Mouse (Mus musculus): ENCODE measurements at regions not wholly inside any gene's neighbourhood (a gene's known extent, or its start where the extent isn't known, plus 50 kb on each side); places are given as distances from the start of the nearest gene placed in this dataset.

DNA sequence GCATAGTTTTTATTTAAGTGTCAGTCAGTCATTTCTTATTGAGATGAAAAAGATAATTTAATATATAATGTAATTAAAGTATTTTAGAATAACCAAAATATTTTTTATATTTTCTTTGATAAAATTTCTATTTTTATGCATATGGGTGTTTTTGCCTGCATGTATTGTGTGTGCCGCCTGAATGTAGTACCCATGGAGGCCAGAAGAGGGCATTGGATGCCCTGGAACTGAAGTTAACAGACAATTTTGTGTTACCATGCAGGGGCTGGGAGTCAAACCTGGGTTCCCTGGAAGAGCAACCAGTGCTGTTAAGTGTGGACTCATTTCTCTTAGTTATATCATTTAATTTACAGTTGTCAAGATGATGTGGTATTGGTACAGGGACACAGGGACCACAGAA is 240.0 kb upstream of the Mtpn start:
- intact Hi-C loops (cut with DNase I), result no loop called here
- no peak overlapping the region for H3K4me3 ChIP-seq
- DNase-seq, result no peak

DNA sequence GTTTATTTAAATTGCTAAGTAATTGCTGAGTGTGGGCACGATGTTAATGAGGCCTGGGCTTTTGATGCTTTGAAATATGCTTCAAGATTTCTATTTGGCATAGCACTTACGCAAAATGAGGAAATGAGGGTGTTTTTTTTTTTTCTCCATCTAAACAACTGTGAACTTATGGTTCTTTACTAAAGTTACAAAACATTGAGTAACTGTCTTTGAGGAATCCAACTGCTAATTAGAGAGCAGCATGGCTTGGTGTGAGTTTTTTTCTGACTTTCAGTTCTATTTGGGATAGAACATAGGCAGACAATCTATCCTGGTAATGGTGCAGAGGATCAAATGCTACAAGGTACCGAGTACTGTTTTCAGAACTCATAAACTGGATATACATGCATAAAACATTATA is 231.2 kb upstream of the Mtpn start:
- Histone ChIP-seq H3K27ac (no peak overlapping the region), H3K4me3 (no peak overlapping the region)
- DNase-seq, result no peak
- no peak for TF ChIP-seq CTCF (IDR thresholded peaks at IDR 0.05)
- intact Hi-C loops (cut with DNase I), result no loop called here

More for the DNA sequence above, 240.0 kb upstream of the Mtpn start:
- H3K27ac ChIP-seq, result no peak overlapping the region
- no peak for TF ChIP-seq CTCF (IDR thresholded peaks at IDR 0.05)

DNA sequence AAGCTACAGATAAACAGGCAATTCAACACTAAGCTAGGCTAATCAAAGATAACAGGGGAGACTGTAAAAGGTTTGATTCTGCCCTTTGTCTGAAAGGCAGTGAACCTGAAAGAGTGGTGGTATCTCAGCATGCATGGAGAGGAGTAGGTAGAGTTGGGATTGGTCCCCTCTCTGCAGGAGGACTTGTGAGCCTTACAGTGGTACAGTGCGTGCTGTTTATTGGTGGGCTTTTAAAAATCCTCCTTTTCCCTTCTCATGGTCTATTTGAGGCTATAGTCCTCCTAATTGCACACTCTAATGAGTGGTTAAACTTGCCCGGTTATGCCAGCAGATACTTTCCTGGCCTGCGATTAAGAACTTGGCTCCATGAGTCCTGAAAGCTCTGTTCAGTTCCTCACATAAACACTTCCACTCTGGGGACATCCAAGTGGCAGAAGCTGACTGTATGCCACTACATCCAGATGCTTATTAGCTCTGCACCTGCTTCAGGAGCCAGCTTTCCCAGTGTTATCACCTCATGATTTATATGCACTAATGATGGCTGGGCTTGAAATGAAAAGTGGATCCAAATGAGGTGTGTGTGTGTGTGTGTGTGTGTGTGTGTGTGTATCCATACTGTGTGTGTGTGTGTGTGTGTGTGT is 220.0 kb upstream of the Mtpn start:
- Histone ChIP-seq H3K4me3 (no peak overlapping the region), H3K27ac (no peak overlapping the region)
- no peak for TF ChIP-seq CTCF (IDR thresholded peaks at IDR 0.05)
- intact Hi-C loops (cut with DNase I), result no loop called here
- no peak for DNase-seq

DNA sequence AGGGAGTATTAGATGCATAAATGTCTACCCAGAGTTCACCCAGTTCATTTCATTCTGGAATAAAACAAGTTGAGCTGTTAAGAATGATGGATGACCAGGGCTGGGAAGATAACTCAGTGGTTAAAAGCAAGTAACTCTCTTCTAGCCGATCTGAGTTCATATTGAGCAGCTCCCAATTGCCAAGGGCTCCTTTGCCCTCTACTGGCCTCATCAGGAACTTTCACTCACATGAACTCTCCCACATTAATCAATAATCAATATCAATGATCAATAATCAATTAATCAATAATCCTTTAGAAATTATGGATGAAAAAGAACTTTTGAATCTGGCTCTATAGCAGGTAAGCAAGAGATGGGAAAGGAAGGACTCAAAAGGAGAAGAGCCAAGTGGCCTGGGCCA is 206.3 kb upstream of the Mtpn start:
- no peak for TF ChIP-seq CTCF (IDR thresholded peaks at IDR 0.05)
- intact Hi-C loops (cut with DNase I), result no loop called here

DNA sequence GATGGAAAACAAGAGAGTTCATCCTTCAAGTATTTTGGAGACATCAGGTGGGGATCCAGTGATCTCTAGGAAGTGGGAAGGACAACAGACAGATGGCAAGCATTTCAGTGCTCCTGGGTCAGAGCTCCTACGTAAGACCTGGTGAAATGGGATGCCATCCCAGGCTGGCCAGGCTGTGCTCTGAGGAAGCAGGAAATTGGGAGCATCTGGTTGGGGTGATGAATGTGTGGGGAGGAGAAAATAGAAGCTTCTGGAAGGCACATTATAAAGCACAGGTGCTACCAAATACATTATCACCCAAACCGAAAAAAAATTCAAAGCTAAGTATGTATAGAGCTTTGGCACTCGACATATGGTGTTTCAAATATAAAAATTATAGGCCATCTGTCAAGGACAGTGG is 165.9 kb upstream of the Mtpn start:
- no peak for DNase-seq
- Histone ChIP-seq H3K27ac (no peak overlapping the region), H3K4me3 (no peak overlapping the region)
- TF ChIP-seq CTCF (IDR thresholded peaks at IDR 0.05), result no peak
- intact Hi-C loops (cut with DNase I), result no loop called here

More for the DNA sequence above, 206.3 kb upstream of the Mtpn start:
- DNase-seq, result no peak
- Histone ChIP-seq H3K4me3 (no peak overlapping the region), H3K27ac (no peak overlapping the region)

DNA sequence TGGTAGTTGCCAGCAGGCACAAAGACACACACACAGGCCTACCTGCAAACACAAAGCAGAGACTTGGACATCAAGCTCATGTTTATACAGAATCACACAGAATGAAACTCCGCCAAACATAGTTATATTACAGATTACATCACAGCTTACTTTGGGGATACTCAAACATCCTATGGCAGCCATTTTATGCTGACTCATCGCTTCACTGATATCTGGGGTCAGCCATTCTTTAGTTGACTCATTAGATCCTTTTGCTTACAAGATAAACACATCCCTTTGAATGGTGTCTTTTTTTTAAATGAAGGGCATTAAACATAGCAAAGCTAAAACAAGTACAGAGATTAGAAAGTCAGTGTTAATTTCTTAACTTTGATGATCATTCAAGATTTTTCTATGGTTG is 127.4 kb upstream of the Mtpn start:
- intact Hi-C loops (cut with DNase I), result no loop called here
- TF ChIP-seq CTCF (IDR thresholded peaks at IDR 0.05), result no peak
- Histone ChIP-seq H3K4me3 (no peak overlapping the region), H3K27ac (no peak overlapping the region)
- DNase-seq, result no peak

DNA sequence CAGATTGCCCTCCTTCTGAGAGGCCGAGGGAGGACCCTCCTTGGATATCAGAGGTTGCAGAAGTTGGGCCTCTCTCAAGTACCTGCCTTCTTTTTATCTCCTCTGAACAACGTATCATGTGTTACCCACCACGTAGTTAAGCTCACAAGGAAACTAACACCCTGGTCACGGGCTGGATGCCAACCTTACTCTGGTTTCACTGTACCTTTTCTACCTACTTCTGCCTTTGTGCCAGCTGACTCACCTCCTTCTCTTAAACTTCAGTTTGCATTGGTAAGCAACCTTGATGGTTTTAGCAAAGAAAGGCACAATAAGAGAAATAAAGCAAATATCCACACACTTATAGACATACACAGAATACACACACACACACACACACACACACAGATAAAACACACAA is 111.7 kb upstream of the Mtpn start:
- no peak for DNase-seq
- no peak overlapping the region for H3K4me3 ChIP-seq
- no peak overlapping the region for H3K27ac ChIP-seq
- TF ChIP-seq CTCF (IDR thresholded peaks at IDR 0.05), result no peak
- intact Hi-C loops (cut with DNase I), result no loop called here

DNA sequence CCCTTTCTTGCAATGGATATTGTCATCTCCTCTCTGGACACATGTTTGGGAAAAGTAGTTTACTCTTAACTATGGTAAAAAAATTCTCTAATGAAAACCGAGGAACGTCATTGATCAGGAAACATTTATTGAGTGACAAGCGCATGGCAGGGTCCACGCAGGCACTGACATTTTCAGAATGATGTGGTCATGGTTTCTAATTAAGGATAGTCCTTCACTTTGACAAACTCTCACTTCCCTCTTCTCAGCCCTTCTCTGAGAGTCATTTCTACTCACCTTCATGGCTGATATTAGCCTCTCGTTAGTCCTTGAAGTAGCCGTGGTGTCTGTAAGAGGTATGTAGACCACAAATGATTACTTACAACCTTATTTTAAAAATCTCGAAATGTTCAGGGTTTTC is 105.5 kb upstream of the Mtpn start:
- TF ChIP-seq CTCF (IDR thresholded peaks at IDR 0.05), result no peak

DNA sequence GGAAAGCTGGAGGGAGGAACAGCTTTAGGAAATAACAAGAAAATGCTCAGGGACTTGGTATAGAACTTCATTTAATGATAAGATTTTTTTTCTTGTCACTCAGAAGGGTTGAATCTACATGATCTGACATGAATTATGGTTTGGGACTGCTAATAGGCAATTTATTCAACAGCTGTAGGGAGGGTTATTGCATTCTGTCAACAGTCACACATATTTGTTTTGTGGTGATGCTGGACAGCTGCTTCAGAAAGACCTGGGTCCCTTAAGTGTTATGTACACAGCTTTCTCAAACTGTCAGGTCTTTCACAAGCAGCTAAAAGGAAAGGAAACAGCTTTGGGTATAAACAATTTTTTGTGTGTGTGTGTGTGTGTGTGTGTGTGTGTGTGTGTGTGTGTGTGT is 101.0 kb upstream of the Mtpn start:
- intact Hi-C loops (cut with DNase I), result no loop called here
- TF ChIP-seq CTCF (IDR thresholded peaks at IDR 0.05), result no peak
- no peak for DNase-seq
- no peak overlapping the region for H3K4me3 ChIP-seq
- no peak overlapping the region for H3K27ac ChIP-seq

More for the DNA sequence above, 105.5 kb upstream of the Mtpn start:
- intact Hi-C loops (cut with DNase I), result no loop called here
- Histone ChIP-seq H3K4me3 (no peak overlapping the region), H3K27ac (no peak overlapping the region)
- no peak for DNase-seq

DNA sequence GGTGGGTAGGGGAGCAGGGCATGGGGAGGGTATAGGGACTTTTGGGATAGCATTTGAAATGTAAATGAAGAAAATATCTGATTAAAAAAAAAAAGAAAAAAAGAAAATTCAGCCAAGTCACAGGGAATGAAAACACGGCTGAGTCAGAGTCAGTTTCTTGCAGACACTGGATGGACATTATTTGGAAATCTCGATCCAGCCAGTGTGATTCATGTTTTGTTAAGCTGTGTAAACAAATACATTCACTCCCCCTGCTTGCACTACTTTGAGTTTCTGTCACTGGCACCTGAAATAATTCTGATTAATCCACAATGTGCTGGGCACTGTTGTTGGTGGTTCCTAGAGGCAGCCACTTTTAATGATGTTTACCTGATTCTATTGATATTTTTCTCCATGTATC is 68.6 kb upstream of the Mtpn start:
- no peak for DNase-seq
- no peak for TF ChIP-seq CTCF (IDR thresholded peaks at IDR 0.05)
- H3K27ac ChIP-seq, result no peak overlapping the region

DNA sequence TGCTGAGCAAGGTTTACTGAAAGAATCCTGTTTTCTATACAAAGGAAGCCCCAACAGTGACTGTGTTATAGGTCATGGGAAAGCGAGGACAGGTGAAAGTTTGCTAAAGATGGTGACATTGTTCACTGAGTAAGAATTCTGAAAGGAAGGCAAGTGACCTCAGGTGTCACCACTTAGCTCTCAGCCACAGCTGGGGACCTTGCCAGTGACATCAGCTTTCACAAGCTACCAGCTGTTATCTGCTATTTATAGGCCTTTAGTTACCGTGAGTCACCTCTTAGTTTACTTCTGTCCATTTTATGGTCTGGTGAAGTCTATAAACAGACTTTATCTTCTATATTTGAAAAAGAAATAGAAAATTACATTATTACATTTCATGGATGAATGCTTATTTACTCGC is 65.4 kb upstream of the Mtpn start:
- Histone ChIP-seq H3K27ac (no peak overlapping the region), H3K4me3 (no peak overlapping the region)
- intact Hi-C loops (cut with DNase I), result no loop called here
- DNase-seq, result no peak
- TF ChIP-seq CTCF (IDR thresholded peaks at IDR 0.05), result no peak

More for the DNA sequence above, 68.6 kb upstream of the Mtpn start:
- intact Hi-C loops (cut with DNase I), result no loop called here
- H3K4me3 ChIP-seq, result no peak overlapping the region

DNA sequence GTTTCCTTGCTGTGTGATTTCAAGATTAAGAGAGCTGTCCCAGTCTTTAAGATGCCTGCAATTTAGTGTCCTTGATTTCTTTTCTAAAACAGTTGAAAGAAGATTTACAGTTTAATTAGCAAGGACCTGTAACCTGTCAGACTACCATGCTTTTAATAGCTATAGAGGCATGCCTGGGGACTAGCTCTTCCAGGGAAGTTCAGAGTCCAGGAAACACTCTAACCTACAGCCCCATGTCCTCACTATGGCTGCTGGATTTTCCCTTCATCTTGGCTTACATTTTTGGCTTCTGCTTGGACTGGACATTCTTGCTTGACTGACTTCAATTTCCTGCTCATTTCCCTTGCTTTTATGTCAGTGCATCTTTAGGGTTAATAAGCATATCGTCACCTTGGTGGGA is 61.7 kb upstream of the Mtpn start:
- DNase-seq, result no peak
- no peak for TF ChIP-seq CTCF (IDR thresholded peaks at IDR 0.05)
- Histone ChIP-seq H3K27ac (peak overlapping the region; percentile 63; the same call in 1 of the 2 replicates), H3K4me3 (no peak overlapping the region)
- intact Hi-C loops (cut with DNase I), result no loop called here

DNA sequence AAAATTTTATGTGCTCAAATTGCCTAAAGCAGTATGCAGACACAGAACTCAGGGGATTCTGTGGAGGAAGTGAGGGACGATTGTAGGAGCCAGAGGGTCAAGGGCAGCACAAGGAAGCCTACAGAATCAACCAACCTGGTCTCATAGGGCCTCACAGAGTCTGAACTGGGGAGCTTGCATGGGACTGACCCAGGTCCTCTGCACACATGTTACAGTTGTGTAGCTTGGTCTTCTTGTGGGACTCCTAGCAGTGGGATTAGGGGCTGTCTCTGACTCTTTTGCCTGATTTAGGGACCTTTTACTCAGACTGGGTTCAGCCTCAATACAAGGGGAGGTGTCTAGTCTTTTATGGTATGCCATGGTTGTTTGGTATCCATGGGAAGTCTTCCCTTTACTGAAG is 60.2 kb upstream of the Mtpn start:
- H3K4me3 ChIP-seq, result no peak overlapping the region
- no peak for TF ChIP-seq CTCF (IDR thresholded peaks at IDR 0.05)
- intact Hi-C loops (cut with DNase I), result no loop called here

DNA sequence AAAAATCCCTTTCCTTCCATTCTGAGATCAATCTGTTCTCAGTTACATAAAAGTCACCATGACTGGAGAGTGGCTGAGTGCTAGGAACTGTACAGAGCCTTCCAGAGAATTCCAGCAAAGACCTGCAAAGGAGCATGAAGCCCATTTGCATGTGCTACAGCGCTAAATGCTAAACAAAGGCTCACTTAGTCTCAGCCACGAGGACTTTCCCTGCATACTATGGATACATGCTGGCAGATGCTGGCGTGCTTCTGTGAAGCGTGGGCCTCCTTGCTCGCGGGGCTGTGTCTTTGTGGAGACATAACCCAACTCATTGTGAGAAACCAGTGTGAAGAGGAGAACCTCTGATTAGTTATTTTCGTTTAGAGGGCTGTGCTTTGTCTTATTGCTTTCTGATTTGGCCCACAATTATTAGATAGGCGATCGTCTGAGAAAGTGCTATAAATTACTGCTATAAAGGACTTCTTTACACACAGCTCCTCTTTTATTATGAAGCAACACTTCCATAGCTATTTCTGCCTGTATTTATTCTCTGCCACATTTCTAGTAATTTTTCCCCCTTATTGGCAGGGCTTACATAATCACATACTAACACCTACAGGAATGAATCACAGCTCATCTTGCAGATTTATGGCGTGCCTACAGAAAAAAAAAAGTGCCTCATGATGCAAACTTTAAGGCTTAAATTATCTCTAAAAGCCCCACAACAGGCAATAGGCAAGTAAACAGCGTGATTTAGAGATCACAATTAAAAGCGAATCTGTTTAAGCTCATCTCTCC is 58.9 kb upstream of the Mtpn start:
- TF ChIP-seq CTCF (IDR thresholded peaks at IDR 0.05), result no peak
- Histone ChIP-seq H3K27ac (no peak overlapping the region), H3K4me3 (no peak overlapping the region)
- intact Hi-C loops (cut with DNase I), result no loop called here
- no peak for DNase-seq

More for the DNA sequence above, 60.2 kb upstream of the Mtpn start:
- DNase-seq, result no peak
- H3K27ac ChIP-seq, result no peak overlapping the region

Measured in gastrocnemius, adult 2 months (tissue).